11 mouse cellular contexts compared by ENCODE assay signal in genomic region chr5:108447857-108448256, GRCm38 (mm10). TPM values are rescaled to one million over a fixed set of nuclear protein-coding genes. Genes with fewer than 3 reads are reported as not detected.
DNase-seq lines count a peak whose midpoint lies in the region; ATAC-seq lines count a peak whose summit lies in the region.
"Had no signal": no experiment of that assay in that cellular context is flagged by ENCODE, and none has a peak within 500 bp of the region (broad histone marks: within the 10 kb centered on the region; RNA-seq: fewer than 3 reads in every experiment).

No protein-coding gene starts in this region.

- H3K4me2 ChIP-seq in heart, embryonic 12.5 days, result peak overlapping the region; percentile 79; the same call in 1 of the 2 replicates
- peak overlapping the region; percentile 65; the same call in 1 of the 2 replicates for H3K4me2 ChIP-seq in lung, embryonic 15.5 days

- no peak overlapping the region for H3K27ac ChIP-seq in heart, embryonic 12.5 days (ENCODE audit: poor library complexity, severe bottlenecking)
- H3K27ac ChIP-seq in lung, embryonic 15.5 days, result no peak overlapping the region

- H3K9ac ChIP-seq in heart, embryonic 12.5 days, result no peak overlapping the region
- H3K9ac ChIP-seq in lung, embryonic 15.5 days, result no peak overlapping the region; the same call in 1 of the 2 replicates

- no peaks in the 10 kb centered on the region for H3K9me3 ChIP-seq in heart, embryonic 12.5 days (replicated peaks)
- H3K9me3 ChIP-seq in lung, embryonic 15.5 days, result no peaks in the 10 kb centered on the region
- no peaks in the 10 kb centered on the region for H3K9me3 ChIP-seq in megakaryocyte, embryonic 14.5 days

- H3K27me3 ChIP-seq in heart, embryonic 12.5 days (replicated peaks), result peaks cover 11% of the 10 kb centered on the region; the same call in 1 of the 2 replicates
- peaks cover 8% of the 10 kb centered on the region; the same call in 1 of the 2 replicates for H3K27me3 ChIP-seq in lung, embryonic 15.5 days
- H3K27me3 ChIP-seq in megakaryocyte, embryonic 14.5 days (replicated peaks), result peaks cover 33% of the 10 kb centered on the region

- WGBS in heart, embryonic 12.5 days, result 80% methylated on average over 7 of the region's 7 CpGs
- 74% methylated on average over 7 of the region's 7 CpGs for WGBS in lung, embryonic 15.5 days

- no peak for DNase-seq in heart, adult 9 months (ENCODE audit: low spot score in 2 of 2)
- no peak for DNase-seq in lung, postnatal 14 days
- DNase-seq in gonadal fat pad, adult 2 months (ENCODE audit: low read depth), result peak; percentile 70
- DNase-seq in frontal cortex, postnatal 14 days (ENCODE audit: low spot score in 2 of 2), result no peak
- DNase-seq in layer of hippocampus, postnatal 36 days, result no peak
- DNase-seq: cerebellum, postnatal 14 days had no signal

- H3K4me1 ChIP-seq in heart, embryonic 12.5 days (replicated peaks), result peaks cover 11% of the 10 kb centered on the region
- H3K4me1 ChIP-seq in lung, embryonic 15.5 days, result peaks cover 13% of the 10 kb centered on the region
- peaks cover 52% of the 10 kb centered on the region for H3K4me1 ChIP-seq in megakaryocyte, embryonic 14.5 days

- no peak for ATAC-seq in heart, embryonic 12.5 days (ENCODE audit: insufficient number of reproducible peaks, low FRiP score)
- ATAC-seq in lung, embryonic 15.5 days (ENCODE audit: borderline replicate concordance, extremely low read depth, low FRiP score, low TSS enrichment), result no peak

- no peaks in the 10 kb centered on the region for H3K36me3 ChIP-seq in heart, embryonic 12.5 days
- no peaks in the 10 kb centered on the region for H3K36me3 ChIP-seq in lung, embryonic 15.5 days
- H3K36me3 ChIP-seq in megakaryocyte, embryonic 14.5 days (replicated peaks; ENCODE audit: low read length), result no peaks in the 10 kb centered on the region

- H3K4me3 ChIP-seq in heart, embryonic 12.5 days, result 0 out of 2 replicates have a peak overlapping the region, but pooled peaks have one; percentile 46
- peak overlapping the region; percentile 40; the same call in 1 of the 2 replicates for H3K4me3 ChIP-seq in lung, embryonic 15.5 days
- H3K4me3 ChIP-seq in megakaryocyte, embryonic 14.5 days (replicated peaks), result peak overlapping the region; percentile 85

RNA-seq across cellular contexts. Expression of gene Mfsd7a, which starts 0.8 kb away (rescaled TPM):
- polyA plus RNA-seq in heart, embryonic 12.5 days (2016; fragmentation: Nextera tagmentation; extraction: Ambion mirVana), result 0.26 and 0.34 TPM in 2 replicates
- 0.24 and 0.34 TPM in 2 replicates for polyA plus RNA-seq in lung, embryonic 15.5 days (2015; fragmentation: Nextera tagmentation; extraction: Ambion mirVana)
- 8.4 and 14.0 TPM in 2 replicates for polyA plus RNA-seq in gonadal fat pad, adult 2 months (2012; rRNA removed)
- polyA plus RNA-seq in megakaryocyte, embryonic 14.5 days (2012; ENCODE audit: insufficient read depth, low replicate concordance), result 0.86 TPM in 1 of 2 replicates, not detected in the other
- 1 to 10 TPM in 1 of 2 experiments, under 1 TPM in 1; 0.57 to 1.1 TPM for total RNA-seq in layer of hippocampus, postnatal 36 days (2021)

RNA-seq across cellular contexts. Expression of gene Pcgf3, which starts 13.2 kb away (rescaled TPM):
- polyA plus RNA-seq in heart, embryonic 12.5 days (2016; fragmentation: Nextera tagmentation; extraction: Ambion mirVana), result 24.7 and 25.2 TPM in 2 replicates
- 17.2 and 19.3 TPM in 2 replicates for polyA plus RNA-seq in lung, embryonic 15.5 days (2015; fragmentation: Nextera tagmentation; extraction: Ambion mirVana)
- polyA plus RNA-seq in gonadal fat pad, adult 2 months (2012; rRNA removed), result 8.3 and 8.7 TPM in 2 replicates
- polyA plus RNA-seq in megakaryocyte, embryonic 14.5 days (2012; ENCODE audit: insufficient read depth, low replicate concordance), result 3.8 and 9.2 TPM in 2 replicates
- total RNA-seq in layer of hippocampus, postnatal 36 days (2021), result 10 to 100 TPM; 50.9 to 55.5 TPM

RNA-seq across cellular contexts. Expression of gene Atp5k, which starts 13.6 kb away (rescaled TPM):
- polyA plus RNA-seq in heart, embryonic 12.5 days (2016; fragmentation: Nextera tagmentation; extraction: Ambion mirVana), result 891 and 894 TPM in 2 replicates
- polyA plus RNA-seq in lung, embryonic 15.5 days (2015; fragmentation: Nextera tagmentation; extraction: Ambion mirVana), result 344 and 363 TPM in 2 replicates
- 45.6 and 59.4 TPM in 2 replicates for polyA plus RNA-seq in gonadal fat pad, adult 2 months (2012; rRNA removed)
- 46.6 and 183 TPM in 2 replicates for polyA plus RNA-seq in megakaryocyte, embryonic 14.5 days (2012; ENCODE audit: insufficient read depth, low replicate concordance)
- 100 to 1,000 TPM; 264 to 281 TPM for total RNA-seq in layer of hippocampus, postnatal 36 days (2021)

RNA-seq across cellular contexts. Expression of gene Pde6b, which starts 59.7 kb away (rescaled TPM):
- 0.21 and 0.23 TPM in 2 replicates for polyA plus RNA-seq in heart, embryonic 12.5 days (2016; fragmentation: Nextera tagmentation; extraction: Ambion mirVana)
- polyA plus RNA-seq in lung, embryonic 15.5 days (2015; fragmentation: Nextera tagmentation; extraction: Ambion mirVana), result 0.32 and 0.39 TPM in 2 replicates
- polyA plus RNA-seq in gonadal fat pad, adult 2 months (2012; rRNA removed), result 0.05 TPM in 2 replicates
- not detected in 2 replicates for polyA plus RNA-seq in megakaryocyte, embryonic 14.5 days (2012; ENCODE audit: insufficient read depth, low replicate concordance)
- under 1 TPM; 0.15 to 0.23 TPM for total RNA-seq in layer of hippocampus, postnatal 36 days (2021)
- polyA plus RNA-seq: hindbrain, embryonic 16.5 days; large intestine, adult 2 months had no signal
